Mouse (Mus musculus) embryo, embryonic 9.5 days (tissue): ENCODE results near the gene Ralgapa2.

ENCODE experiments used
- DNase-seq: peaks from one replicate; pipeline ENCODE4 v3.0.0-alpha.2; 2017; ENCODE audit errors: extremely low spot score

Gene Ralgapa2

DNA sequence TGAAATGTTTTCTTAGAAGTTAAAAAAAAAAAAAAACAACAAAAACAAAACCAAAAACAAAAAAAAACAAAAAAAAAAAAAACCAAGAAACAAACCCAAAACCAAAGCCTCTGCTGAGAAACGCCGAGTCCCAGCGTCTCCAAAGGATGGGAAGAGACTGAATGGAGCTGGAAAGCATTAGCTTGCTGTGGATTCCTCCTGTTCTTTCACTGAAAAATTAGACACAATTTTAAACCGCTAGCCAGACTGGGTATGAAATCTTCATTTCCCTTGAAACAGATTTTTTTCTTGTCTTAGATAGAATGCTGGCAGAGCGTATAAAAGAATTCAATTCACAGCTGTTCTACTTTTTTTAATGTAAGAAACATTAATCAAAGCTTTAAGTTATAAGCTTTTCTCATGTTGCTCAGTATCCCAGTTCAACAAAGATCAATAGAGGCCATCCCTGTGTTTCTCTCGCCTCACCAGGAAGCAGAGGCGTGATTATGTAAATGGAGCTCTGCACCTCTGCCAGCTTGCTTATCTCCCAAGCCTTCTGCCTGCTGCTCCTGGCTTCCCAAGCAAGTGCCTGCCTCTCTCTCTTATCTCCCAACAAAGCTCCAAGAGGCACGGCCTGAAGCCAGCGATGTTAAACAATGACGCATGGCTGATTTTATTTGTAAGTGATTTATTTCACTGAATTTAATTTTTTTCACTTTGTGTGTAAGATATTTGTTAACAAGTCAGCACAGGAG is 253.2 kb downstream of the Ralgapa2 start:
- peak; percentile 29 for DNase-seq

DNA sequence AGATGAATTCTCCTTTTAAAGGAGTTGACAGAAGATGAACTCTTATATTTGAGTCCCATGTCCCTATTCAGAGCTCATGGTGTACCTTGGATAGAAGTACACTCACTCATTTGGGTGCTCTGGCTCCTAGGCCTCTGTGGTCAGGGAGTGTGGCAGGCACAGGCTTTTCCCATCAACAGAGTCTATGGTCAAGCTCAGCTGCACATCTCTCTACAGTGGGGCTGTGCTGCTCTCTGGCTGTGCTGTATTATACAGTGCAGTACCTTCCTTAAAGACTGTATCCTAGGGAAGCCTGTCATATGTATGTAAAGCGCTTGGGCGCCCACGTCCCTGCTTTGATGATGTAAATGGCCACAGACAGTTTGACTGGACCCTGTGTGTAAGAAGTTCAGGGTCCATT is 254.5 kb downstream of the Ralgapa2 start:
- no peak for DNase-seq

DNA sequence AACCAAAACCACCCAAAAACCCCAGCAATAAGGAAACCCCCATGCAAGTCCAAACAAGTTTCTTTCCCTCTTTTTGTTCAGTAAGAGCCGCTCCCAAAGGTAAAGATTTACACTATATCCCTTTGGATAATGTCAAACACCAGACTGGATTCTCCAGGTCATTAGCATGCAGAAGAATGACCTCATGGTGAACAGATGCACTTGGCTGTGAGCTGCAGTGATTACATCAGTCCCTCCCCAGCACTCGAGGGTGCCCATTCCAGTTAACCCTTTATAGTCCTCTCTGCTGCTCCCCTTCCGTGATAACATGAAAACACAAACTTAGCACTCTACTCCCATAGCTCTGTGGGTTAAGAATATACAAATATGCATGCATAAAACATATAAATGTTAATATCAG is 255.1 kb downstream of the Ralgapa2 start:
- no peak for DNase-seq

DNA sequence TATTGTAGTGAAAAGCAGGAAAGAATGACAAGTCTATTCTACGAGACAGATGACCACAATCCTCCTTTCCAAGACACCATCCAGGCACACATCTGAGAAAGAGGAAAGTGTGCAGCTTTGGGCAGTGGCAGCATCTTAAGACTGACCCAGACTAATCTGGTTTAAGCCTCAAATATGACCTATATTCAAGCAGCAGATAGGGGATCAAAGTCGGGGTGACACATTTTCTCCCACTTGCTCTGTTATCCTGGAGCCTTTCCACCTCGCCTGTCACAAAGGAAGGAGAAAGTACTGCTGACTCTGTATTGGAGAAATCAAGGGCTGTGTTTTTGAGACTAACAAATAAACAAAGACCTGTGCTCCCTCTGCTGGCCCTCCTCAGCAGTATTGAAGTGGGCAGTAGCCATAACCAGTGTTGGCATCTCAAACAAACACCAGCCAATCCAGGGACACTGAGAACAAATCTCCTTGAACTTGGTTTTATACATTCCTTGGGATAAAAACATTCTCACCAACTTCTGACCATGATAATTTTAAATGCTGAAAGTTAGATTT is 255.7 kb downstream of the Ralgapa2 start:
- DNase-seq = no peak

DNA sequence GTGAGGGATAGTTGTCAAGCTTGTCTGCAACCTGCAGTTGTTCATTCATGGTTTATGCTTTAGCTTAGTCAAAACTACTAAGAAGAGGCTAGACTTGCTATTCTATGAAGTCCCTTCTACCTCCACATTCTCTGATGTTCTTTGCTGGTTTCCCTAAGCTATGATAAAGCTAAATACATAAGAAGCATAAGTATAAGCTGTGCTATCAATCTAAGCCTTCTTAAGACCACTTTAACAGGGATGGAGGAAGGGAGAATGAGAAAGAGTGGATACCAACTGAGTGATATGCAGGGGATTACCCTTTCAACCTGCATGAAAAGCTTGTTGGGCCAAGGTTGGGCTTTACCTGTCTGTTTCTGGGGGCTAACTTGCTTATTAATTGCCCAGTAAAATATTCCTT is 256.5 kb downstream of the Ralgapa2 start:
- no peak for DNase-seq

DNA sequence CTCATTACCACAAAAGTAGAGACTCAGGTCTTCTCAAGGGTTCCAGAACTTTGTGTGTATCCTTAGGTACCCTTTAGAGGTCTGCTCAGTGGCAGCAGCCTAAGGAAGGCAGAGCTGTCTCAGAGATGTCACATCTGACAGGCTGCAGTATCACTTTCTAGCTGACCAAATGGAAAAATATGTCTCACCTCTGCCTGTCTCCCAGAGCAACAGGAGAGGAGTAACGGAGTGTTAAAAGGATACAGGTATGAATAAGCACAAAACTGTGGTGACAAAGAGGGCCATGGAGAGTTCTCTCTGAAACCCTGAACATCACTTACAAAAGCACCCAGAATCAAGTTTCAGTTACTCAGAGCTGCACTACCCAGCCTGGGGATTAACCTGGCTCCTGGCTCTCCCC is 257.8 kb downstream of the Ralgapa2 start:
- DNase-seq = no peak

DNA sequence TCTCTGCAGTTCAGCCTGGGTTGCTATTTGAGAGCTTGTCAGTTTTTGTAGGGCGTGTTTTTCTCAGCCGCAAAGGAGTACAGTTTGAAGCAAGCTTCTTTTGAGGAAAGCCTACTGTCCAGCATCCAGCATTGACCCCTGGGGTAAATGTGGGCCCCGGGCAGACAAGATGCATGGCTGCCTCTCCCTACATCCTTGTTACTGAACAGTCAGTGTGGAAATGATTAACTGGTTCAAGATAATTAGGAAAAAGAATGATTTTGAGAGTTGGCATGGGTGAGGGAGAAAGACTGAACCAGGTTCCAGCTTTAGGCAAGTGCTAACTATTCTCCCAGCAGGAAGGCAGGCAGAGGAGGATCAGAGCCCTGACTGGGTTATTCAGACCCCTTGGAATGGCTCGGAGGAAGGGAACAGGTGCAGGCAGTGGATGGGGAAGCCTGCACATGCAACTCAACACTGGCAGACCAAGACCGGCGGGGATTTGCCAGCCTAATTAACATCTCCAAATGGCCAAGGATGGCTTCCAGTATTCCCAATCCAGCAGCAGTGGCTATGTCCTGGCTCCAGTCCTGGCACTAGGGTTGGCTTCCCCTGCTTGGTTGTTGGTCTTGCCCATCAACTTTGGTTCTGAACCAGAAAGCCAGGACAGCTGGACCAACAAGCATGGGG is 261.8 kb downstream of the Ralgapa2 start:
- DNase-seq = no peak

DNA sequence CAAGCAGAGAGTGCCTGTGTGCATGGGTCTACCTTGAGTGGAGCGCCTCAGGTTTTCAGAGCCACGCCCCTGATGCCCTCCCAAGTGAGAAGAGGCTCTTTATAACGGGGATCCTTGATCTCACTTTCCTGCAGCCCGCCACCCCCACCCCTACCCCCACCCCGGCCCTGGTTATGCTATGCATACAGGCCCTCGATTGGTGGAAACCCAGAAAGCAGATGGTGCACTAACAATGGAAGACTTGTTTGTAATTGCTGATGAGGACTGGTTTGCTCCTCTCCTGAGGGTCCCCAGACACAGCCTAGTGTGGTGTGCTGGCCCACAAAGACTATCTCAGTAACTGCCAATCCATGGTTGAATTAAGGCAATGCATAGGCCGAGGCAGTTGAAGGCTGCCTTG is 263.1 kb downstream of the Ralgapa2 start:
- DNase-seq = no peak

DNA sequence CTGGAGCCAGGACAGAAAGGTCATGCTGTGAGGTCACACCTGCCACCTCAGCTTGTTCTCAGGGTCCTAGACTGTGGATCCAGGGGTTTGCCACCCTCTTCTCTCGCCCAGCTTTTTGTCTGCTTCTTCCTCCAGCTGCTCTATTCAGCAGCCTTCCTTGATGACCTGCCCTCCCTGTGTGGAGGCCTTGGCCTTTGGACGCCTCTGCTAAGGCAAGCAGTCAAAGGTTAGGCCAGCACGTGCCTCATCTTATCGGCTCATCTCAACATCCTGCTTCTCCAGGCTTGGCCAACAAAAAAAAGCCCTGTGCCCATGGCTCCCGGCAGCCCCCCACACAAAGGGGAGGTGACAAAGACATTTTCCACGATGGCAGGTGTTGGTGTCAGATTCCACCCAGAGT is 264.6 kb downstream of the Ralgapa2 start:
- DNase-seq = peak; percentile 18

DNA sequence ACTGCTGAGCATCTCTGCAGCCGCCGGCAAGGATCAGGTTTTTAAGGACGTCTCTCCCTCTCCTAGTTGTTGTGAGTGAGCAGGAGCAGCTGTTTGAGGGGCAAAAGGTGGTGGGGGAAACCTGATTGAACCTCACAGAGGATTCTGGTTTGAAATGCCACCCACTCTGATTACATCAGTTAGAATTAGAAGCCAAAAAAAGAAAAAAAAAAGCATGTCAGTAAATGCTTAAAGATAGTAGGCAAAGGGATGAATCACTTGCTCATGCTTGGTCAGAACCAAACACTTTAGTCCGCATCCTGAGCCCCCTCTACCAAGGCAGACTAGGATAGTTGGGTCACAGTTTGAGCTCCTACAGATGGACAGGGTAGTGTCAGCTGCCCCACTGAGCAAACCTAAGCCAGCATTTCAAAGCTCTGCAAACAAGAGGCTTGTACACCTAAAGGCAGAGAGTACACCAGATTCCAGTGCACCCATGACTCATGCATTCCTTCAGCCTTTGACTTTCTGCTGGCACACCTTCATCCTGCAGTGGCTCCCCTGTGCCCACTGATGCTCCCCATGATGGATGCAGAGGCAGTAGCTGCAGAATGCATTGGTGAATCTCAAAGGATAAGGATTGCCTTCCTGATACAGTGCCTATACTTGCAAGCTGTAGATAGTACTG is 265.6 kb downstream of the Ralgapa2 start:
- DNase-seq = no peak

DNA sequence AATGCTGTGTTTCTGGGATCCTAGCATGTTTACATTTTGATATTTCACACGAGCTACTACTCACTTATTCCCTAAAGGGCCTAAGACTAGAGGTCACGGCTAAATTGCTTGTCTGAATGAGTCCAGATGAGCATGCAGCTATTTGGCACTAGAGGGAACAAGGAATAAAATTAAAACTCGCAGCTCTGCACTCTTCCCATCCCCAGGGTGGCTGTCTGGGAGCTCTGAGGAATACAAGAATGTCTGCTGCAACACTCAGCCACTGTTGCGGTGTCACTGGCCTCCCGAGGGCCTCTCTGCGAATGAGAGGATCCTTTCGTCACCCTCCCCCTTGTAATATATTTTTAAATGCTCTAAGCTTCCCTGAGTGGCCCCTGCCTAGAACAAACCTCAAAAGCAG is 266.7 kb downstream of the Ralgapa2 start:
- DNase-seq = no peak

DNA sequence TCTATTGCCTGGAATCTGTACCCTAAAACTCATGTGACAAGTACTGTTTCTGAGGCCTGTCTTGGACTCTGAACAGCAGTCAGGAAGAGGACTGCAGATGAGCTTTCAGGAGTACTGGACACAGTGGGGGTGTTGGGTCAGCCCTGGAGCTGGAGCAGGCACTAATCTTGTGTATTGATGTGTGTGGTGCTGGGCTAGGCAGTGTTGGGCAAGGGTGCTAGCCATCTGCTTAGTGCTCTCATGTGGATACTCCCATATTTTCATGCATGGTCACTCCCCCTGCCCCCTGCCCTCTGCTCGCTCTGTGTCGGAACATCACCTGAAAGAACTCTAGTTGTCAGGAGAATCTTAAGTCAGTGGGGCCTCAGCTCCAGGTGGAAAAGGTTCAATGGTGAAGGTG is 268.1 kb downstream of the Ralgapa2 start:
- no peak for DNase-seq

DNA sequence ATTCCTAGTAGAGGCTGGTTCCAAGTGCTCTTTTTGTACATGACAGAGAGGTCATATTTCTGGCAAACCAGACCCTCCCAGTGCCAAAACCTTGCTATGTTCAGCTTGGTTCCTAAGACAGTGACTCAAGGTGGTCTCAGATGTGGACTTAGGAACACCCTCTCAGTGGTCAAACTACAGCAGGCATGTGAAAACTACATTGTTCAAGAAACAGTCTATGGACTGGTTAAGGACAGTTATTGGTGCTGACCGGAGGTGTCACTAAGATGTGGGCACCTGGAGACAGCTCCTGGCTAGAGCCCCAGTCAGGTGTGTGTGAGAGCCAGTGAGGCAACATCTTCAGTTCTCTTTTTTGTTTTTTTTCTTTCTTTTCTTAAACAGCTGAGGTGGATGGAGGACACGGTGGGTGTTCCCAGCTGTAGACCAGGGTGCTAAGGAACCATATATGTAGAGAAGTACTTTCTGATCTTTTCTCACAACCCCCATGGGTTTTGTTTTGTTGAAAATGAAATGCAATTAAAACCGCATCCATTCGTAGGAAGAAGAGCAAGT is 272.9 kb downstream of the Ralgapa2 start:
- DNase-seq = no peak

DNA sequence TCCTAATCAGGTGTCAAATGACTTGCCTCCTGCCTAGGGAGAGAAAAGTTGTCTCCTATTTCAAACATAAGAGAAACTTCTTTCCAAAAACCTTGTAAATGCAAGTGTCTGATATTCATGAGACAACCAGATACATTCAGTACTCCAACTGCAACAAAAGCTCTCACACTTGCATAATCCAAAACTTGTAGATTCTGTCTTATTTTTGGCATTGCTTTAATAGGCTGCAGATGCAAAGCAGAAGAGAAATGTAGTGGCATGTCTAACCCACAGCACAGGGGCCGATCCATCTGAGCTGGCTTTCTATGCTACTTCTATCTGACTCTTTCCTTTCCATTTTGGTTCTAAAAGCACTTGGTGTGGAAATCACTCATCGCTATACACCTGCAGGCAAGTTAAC is 280.7 kb downstream of the Ralgapa2 start:
- no peak for DNase-seq

DNA sequence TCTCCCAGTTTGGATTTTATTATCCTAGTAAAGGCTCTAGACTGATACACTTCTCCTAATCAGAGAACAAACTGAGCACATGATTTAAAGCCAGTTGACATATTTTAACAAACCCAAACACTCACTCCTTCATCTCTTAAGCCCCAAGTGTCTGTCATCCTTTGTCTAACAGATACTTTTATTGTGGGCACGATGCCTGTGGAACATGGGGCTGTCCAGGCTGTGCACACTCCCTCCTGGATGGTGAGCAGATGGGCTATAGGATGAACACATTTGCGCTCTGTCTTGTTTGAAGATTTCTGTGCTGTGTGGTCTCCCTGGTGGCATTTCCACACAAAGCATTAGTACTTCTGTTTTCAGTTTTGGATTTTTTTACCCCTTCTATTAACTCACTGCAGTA is 283.7 kb downstream of the Ralgapa2 start:
- no peak for DNase-seq

DNA sequence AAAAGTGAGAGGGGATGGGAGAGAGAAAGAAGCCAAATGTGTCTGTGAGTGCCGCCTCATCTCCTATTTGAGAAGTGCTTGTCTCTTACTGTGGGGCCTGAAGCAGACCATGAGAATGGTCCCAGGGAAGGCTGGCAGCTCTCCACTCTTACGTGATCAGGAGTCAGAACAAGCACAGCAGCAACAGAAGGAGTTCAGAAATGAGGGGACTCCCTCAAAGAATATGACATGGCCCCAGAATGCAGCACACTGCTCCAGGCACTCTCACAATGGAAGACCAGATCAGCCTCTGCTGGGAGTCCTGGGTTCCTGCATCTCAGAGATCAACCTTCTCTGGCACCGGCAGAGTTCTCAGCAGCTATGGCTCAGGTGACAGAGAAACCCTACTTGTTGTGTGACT is 284.5 kb downstream of the Ralgapa2 start:
- no peak for DNase-seq

DNA sequence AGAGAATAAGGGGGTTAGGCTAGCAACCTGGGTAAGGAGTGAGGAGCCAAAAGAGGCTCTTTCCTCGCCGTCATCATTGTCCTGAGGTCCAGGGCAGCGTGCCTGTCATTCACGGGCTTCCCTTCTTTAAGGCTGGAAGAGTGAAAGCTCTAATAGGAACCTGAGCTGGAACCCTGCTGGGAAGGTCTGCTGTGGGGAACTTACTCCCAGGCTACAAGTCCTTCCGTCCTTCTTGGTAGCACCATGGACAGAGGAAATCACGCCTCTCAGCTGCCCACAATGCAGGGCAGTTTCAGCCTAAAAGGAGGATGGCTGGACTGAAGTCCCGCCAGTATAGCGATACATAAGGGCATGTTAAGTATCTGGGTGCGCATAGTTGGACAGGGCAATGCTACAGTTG is 285.7 kb downstream of the Ralgapa2 start:
- peak; percentile 67 for DNase-seq

DNA sequence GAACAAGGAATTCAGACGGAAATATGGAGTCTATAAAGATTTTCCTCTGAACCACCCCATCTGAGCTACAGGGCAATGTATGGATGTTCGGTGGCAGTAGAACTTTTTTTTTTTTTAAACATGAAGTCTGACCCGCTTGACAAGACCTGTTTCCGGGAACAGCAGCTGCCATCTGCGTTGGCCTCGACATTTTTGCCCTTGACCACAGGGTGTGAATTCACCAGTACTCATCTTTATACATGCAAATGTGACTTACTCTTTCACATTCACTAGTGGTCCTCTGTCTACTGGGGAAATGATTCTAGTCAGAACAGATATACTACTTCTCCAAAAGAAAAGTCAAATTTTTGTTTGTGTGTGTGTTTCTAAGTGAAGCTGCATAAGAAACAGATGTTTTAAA is 286.3 kb downstream of the Ralgapa2 start:
- no peak for DNase-seq

DNA sequence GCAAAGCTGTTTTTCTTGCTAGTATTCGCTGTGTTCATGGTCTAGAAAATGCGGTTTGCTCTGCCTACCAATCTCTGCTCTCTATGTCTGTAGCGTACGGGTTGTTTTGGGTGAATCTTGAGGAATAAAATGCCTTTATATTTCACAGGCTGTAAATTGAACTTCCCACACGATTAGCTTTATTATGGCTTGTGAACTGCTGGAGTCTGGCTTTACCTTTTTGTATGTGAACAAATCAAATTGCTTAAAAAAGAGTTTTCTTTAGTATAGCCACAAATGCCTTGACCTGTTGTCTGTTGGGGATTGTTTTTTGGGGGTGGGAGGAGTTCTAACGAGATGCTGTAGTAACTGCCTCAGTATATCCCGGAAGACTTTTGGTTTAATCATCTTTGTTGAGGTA is 288.0 kb downstream of the Ralgapa2 start:
- peak; percentile 15 for DNase-seq

DNA sequence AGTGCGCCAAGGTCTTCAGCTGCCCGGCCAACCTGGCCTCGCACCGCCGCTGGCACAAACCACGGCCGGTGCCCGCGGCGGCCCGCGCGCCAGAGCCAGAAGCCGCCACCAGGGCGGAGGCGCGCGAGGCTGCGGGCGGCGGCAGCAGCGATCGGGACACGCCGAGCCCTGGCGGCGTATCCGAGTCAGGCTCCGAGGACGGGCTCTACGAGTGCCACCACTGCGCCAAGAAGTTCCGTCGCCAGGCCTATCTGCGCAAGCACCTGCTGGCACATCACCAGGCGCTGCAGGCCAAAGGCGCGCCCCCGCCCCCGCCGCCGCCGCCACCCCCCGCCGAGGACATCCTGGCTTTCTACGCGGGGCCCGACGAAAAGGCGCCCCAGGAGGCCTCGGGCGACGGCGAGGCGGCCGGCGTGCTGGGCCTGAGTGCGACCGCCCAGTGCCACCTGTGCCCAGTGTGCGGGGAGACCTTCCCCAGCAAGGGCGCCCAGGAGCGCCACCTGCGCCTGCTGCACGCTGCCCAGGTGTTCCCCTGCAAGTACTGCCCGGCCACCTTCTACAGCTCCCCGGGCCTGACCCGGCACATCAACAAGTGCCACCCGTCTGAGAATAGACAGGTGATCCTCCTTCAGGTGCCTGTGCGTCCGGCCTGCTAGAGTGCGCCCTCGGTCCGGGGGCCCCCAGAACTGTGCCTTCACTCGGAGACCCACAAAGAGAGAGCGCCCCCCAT is 288.8 kb downstream of the Ralgapa2 start:
- no peak for DNase-seq

DNA sequence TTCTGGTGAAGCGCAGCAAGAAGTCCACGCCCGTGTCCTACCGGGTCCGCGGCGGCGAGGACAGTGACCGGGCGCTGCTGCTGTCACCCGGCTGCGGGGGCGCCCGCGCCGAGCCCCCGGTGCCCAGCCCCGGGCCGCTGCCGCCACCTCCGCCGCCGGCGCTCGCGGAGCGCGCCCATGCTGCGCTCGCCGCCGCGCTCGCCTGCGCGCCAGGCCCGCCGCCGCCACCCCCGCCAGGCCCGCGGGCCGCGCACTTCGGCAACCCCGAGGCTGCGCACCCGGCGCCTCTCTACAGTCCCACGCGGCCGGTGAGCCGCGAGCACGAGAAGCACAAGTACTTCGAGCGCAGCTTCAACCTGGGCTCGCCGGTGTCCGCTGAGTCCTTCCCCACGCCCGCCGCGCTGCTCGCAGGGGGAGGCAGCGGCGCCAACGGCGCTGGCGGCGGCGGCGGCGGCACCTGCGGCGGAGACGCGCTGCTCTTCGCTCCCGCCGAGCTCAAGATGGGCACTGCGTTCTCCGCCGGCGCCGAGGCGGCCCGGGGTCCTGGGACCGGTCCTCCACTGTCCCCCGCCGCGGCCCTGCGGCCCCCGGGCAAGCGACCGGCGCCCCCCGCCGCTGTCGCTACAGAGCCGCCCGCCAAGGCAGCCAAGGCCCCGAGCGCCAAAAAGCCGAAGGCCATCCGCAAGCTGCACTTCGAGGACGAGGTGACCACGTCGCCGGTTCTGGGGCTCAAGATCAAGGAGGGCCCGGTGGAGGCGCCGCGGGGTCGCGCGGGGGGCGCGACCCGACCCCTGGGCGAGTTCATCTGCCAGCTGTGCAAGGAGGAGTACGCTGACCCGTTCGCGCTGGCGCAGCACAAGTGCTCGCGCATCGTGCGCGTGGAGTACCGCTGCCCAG is 289.6 kb downstream of the Ralgapa2 start:
- peak; percentile 62 for DNase-seq
